Mouse (Mus musculus) forebrain, embryonic 16.5 days (tissue): ENCODE results near the gene Tmem240. TPM values are rescaled to one million over a fixed set of nuclear protein-coding genes. Genes with fewer than 3 reads are reported as not detected.
"Not testable (repeated sequence)": the region's sequence is repeated elsewhere in the genome, so short reads cannot be mapped to it uniquely, and the experiment has no call there.

Experiments used
- ATAC-seq: fragments of 200-750 bp; cut with Nextera tagmentation; 2 replicates; pipeline ENCODE4 v1.8.0; 2017; ENCODE audit warnings: mild to moderate bottlenecking, moderate library complexity
- H3K27ac ChIP-seq: fragments of 300-500 bp; sonication (generic); 2 replicates; pipeline ENCODE4 v1.5.1; 2014; ENCODE audit warnings: low read length, control low read depth
- H3K27me3 ChIP-seq: fragments of 300-500 bp; sonication (generic); replicated peaks from 2 replicates; pipeline ENCODE4 v1.6.1; 2014; ENCODE audit warnings: low read length; ENCODE audit not compliant: control insufficient read depth, insufficient read depth
- H3K36me3 ChIP-seq: fragments of 300-500 bp; sonication (generic); 2 replicates; pipeline ENCODE4 v1.6.1; 2014; ENCODE audit not compliant: control insufficient read depth, insufficient read depth
- H3K4me1 ChIP-seq: fragments of 300-500 bp; sonication (generic); replicated peaks from 2 replicates; pipeline ENCODE4 v1.6.1; 2014; ENCODE audit warnings: low read length; ENCODE audit not compliant: control insufficient read depth, insufficient read depth
- H3K4me2 ChIP-seq: fragments of 300-500 bp; sonication (generic); 2 replicates; pipeline ENCODE4 v1.6.1; 2014; ENCODE audit warnings: mild to moderate bottlenecking, low read length, control low read depth
- H3K4me3 ChIP-seq: fragments of 300-500 bp; sonication (generic); replicated peaks from 2 replicates; pipeline ENCODE4 v1.5.1; 2014; ENCODE audit warnings: mild to moderate bottlenecking, low read length, control low read depth
- H3K9ac ChIP-seq: fragments of 300-500 bp; sonication (generic); replicated peaks from 2 replicates; pipeline ENCODE4 v1.6.1; 2014; ENCODE audit warnings: low read depth, low read length, control low read depth
- H3K9me3 ChIP-seq: fragments of 300-500 bp; sonication (generic); 2 replicates; pipeline ENCODE4 v1.6.1; 2016; ENCODE audit warnings: low read length; ENCODE audit not compliant: control insufficient read depth
- WGBS: fragments of 180-500 bp; shearing (Covaris S2); extraction: QIAGEN DNeasy Blood & Tissue Kit; methylation state at CpG from one replicate; pipeline ENCODE4 v1.1.7; 2014; 5-methylcytosine and 5-hydroxymethylcytosine counted together
- polyA plus RNA-seq: library from polyadenylated mRNA; unstranded; fragments of >200 nt; fragmentation: Nextera tagmentation; extraction: Ambion mirVana; gene quantifications from 2 replicates; pipeline ENCODE4 v1.2.1, GENCODE M21; 2015

The Tmem240 gene
- 7.3 and 11.4 TPM in 2 replicates for polyA plus RNA-seq

DNA sequence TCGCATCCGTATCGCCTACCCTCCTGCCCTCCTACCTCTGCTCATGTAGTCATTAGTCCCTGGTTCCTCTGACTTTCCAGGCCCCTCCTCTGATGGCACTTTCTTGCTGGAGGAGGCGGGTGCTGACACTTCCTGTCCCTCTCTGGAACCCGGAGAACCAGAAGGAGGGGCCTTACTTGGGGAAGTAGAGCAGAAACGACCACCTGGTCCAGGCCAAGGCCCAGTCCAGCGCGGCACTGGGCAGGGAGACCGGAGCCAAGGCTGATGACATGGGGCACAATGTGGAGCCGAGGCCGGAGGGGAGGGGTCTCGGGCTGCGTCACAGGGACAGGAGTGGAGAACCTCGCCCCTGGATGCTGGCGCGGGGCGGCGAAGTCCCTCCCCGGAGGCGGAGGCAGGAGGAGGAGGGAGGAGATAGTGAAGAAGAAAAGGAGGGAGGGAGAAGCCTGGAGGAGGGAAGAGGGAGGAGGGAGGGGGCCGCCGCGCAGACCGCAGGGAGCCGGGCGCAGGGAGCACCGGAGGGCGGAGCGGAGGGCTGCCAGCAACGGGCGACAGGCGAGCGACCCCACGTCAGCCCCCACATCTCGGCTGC lies at the start of gene Tmem240:
Gene Tmem240, plus strand, starts transcription at position 451 of the 592 bp plus-strand sequence.
- peak within 1 kb of the TSS; percentile 97 for H3K4me2 ChIP-seq
- H3K4me1 ChIP-seq, result peaks cover 25% of the 10 kb centered on the region
- no peaks in the 10 kb centered on the region for H3K27me3 ChIP-seq
- WGBS, result under 1% methylated on average over 29 of the region's 35 CpGs
- peak; percentile 93 for ATAC-seq
- H3K9ac ChIP-seq, result peak within 1 kb of the TSS; percentile 95
- no peaks in the 10 kb centered on the region for H3K36me3 ChIP-seq
- peak within 1 kb of the TSS; percentile 79 for H3K4me3 ChIP-seq
- no peaks in the 10 kb centered on the region for H3K9me3 ChIP-seq
- peak within 1 kb of the TSS; percentile 89 for H3K27ac ChIP-seq

- ATAC-seq, H3K27me3 ChIP-seq, H3K4me1 ChIP-seq, H3K4me2 ChIP-seq, H3K27ac ChIP-seq, H3K4me3 ChIP-seq, H3K9ac ChIP-seq, H3K9me3 ChIP-seq, H3K36me3 ChIP-seq: not testable (repeated sequence)
- WGBS, result 89% methylated on average over 4 of the region's 4 CpGs
Observed at GRCm38 (mm10) chr4:155687764-155688163, 46.8 kb upstream of the Tmem240 start.

DNA sequence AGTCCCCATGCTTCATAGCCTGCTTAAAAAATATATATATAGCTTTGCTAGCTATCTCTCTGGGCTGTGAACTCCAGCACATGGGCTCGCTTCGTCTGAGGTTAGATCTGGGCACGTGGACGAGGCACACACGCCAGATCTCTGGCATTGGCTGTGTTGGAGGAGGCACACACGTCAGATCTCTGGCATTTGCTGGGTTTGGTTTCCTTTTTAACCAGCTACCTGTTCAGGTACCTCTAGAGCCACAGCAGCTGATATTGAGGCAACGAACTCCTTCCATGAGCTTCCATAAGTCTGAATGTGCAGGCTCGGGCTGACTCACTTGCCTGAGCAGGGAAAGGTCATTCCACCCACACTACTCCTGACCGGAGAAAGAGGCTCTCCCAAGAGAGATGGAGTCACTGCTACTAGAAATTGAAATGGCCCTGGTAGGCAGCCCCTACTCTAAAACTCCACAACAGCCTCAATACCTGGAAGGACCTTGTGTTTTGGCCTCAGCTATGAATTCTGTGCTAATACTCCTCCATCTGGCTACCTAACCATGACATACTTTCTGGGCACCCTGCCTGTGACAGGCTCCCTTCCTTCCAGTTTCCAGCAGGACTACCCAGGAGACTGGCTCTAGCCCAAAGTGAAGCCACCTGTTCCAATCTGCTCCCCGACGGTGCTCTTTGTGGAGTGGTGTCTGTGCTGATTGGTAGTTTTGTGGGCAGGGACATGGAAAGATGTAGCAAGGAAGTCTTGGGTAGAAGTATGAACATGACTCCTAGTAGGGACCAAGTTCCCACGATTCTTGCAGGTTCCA lies 43.8 kb upstream of the Tmem240 start:
- H3K4me2 ChIP-seq, result no peak overlapping the region
- no peaks in the 10 kb centered on the region for H3K27me3 ChIP-seq
- H3K4me1 ChIP-seq, result peaks cover 12% of the 10 kb centered on the region
- H3K27ac ChIP-seq, result no peak overlapping the region
- no peaks in the 10 kb centered on the region for H3K36me3 ChIP-seq
- H3K9ac ChIP-seq, result no peak overlapping the region
- H3K4me3 ChIP-seq, result no peak overlapping the region
- no peaks in the 10 kb centered on the region for H3K9me3 ChIP-seq
- 80% methylated on average over 12 of the region's 12 CpGs for WGBS
- no peak for ATAC-seq

DNA sequence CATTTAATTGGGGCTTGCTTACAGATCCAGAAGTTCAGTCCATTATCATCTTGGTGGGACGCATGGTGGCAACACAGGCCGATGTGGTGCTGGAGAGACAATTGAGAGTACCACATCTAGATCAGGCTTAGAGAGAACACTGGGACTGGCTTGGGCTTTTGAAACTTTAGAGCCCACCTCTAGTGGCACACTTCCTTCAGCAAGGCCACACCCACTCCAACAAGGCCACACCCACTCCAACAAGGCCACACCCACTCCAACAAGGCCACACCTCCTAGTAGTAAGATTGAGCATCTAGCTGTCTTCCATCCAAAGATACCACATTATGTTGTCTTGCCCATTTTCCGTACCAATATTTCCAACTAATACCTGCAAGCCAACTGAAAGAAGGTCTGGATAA lies 42.2 kb upstream of the Tmem240 start:
- Histone ChIP-seq H3K4me3 (no peak overlapping the region), H3K4me2 (no peak overlapping the region), H3K9ac (no peak overlapping the region), H3K27ac (no peak overlapping the region), H3K36me3 (no peaks in the 10 kb centered on the region), H3K9me3 (no peaks in the 10 kb centered on the region), H3K4me1 (peaks cover 22% of the 10 kb centered on the region), H3K27me3 (no peaks in the 10 kb centered on the region)
- WGBS, result 96% methylated on average over 3 of the region's 3 CpGs
- ATAC-seq, result no peak

DNA sequence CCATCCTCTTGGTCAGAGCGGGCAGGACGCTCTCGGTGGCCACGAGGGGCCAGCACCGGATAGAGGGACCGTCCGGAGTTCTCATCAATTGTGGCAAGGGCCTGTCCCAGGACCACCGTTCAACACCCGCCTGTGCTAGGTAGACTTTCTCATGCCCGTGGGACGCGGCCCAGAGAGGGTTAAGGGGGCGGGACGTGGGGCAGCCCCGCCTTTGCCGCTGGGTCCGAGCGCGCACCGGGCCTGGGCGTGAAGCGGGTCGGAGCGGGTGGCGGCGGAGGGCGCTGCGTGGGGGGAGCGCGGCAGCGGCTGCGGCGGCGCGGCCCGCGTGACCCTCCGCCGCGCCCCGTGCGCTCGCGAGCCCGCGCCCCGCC lies 40.5 kb upstream of the Tmem240 start, which contains the start of gene Fndc10:
Gene Fndc10, plus strand, starts transcription at position 232 of the 371 bp plus-strand sequence.
- Histone ChIP-seq H3K27me3 (no peaks in the 10 kb centered on the region), H3K36me3 (no peaks in the 10 kb centered on the region), H3K4me1 (peaks cover 22% of the 10 kb centered on the region), H3K9ac (peak within 1 kb of the TSS; percentile 78), H3K4me3 (peak within 1 kb of the TSS; percentile 74), H3K9me3 (no peaks in the 10 kb centered on the region), H3K4me2 (peak within 1 kb of the TSS; percentile 81), H3K27ac (peak within 1 kb of the TSS; percentile 90)
- under 1% methylated on average over 44 of the region's 47 CpGs for WGBS
- ATAC-seq, result peak; percentile 88

DNA sequence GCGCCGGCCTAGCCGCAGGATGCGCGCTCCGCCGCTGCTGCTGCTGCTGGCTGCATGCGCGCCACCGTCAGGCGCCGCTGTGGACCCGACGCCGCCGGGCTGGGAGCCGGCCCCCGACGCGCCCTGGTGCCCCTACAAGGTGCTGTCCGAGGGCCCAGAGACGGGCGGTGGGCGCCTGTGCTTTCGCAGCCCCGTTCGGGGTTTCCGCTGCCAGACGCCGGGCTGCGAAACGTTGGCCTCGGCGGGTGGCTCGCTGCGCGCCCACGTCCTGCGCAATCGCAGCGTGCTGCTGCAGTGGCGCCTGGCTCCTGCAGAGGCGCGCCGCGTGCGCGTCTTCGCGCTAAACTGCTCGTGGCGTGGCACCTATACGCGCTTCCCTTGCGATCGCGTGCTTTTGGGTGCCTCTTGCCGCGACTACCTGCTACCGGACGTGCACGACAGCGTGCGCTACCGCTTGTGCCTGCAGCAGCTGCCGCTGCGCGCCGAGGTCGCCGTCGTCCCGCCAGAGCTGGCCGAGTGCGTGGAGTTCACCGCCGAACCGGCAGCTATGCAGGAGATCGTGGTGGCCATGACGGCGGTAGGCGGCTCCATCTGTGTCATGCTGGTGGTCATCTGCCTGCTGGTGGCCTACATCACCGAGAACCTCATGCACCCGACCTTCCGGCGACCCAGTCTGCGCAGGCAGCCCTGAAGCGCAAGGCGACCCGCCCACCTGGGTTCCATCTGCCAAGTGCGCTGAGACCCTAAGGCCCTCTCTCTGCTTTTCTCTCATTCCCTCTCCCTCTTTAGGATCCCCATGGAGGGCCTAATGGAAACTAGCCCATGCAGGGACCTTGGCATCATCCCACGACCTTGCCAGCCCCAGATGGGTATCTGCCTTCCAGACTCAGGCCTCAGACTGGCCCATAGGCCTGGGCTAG lies 39.9 kb upstream of the Tmem240 start:
- H3K4me1 ChIP-seq, result peaks cover 22% of the 10 kb centered on the region
- ATAC-seq, result peak; percentile 89
- peak overlapping the region; percentile 78 for H3K9ac ChIP-seq
- H3K27ac ChIP-seq, result peak overlapping the region; percentile 90
- H3K4me3 ChIP-seq, result peak overlapping the region; percentile 74
- no peaks in the 10 kb centered on the region for H3K27me3 ChIP-seq
- no peaks in the 10 kb centered on the region for H3K9me3 ChIP-seq
- no peaks in the 10 kb centered on the region for H3K36me3 ChIP-seq
- 1% methylated on average over 78 of the region's 92 CpGs for WGBS
- H3K4me2 ChIP-seq, result peak overlapping the region; percentile 81

- no peak for ATAC-seq
- no peaks in the 10 kb centered on the region for H3K27me3 ChIP-seq
- 81% methylated on average over 4 of the region's 4 CpGs for WGBS
- H3K36me3 ChIP-seq, result no peaks in the 10 kb centered on the region
- H3K9me3 ChIP-seq, result no peaks in the 10 kb centered on the region
- peak overlapping the region; percentile 78; the same call in 1 of the 2 replicates for H3K9ac ChIP-seq
- H3K4me3 ChIP-seq, result peak overlapping the region; percentile 74
- peaks cover 22% of the 10 kb centered on the region for H3K4me1 ChIP-seq
- H3K4me2 ChIP-seq, result peak overlapping the region; percentile 81
- H3K27ac ChIP-seq, result no peak overlapping the region
Observed at GRCm38 (mm10) chr4:155695531-155696062, 39.0 kb upstream of the Tmem240 start.

GRCm38 (mm10) chr4:155696261-155697255 lies 38.0 kb upstream of the Tmem240 start:
- Histone ChIP-seq H3K4me2 (peak overlapping the region; percentile 81), H3K36me3 (no peaks in the 10 kb centered on the region), H3K4me1 (peaks cover 22% of the 10 kb centered on the region), H3K4me3 (no peak overlapping the region), H3K9me3 (no peaks in the 10 kb centered on the region), H3K27me3 (no peaks in the 10 kb centered on the region), H3K9ac (no peak overlapping the region), H3K27ac (no peak overlapping the region)
- 79% methylated on average over 16 of the region's 16 CpGs for WGBS
- no peak for ATAC-seq
